8 mouse cellular contexts compared by ENCODE assay signal in the genomic region with DNA sequence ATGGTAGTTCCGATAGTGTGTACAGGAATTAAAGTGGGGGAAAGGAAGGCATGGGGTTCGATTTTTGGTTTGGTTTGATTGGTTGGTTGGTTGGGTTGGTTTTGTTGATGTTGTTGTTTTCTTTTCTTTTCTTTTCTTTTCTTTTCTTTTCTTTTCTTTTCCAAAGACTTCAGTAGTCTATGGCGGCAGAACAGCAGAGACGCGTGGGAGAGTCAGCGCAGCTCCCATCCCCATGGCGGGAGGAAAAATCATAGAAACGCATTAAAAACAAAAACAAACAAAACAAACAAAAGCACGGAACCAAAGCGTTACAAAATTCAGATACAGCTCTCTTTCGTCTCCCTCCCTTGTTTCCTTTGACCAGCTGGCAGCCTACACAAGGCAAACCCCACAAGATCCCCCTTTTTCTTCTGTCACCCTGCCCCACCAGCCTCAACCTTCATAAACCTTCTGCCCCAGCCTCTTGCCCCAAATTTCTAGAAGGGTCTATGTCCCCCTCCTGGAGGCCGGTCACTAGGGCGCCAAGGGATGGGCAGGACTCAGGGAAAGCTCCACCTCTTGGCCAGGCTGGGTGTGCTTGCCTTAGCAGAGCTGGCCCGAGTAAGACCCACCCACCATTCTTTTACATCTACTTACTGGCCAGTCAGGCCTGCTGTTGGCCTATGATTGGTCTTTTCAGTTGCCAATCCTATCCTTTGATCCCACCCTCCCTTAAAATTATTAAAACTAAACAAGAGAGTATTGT. TPM values are rescaled to one million over a fixed set of nuclear protein-coding genes. Genes with fewer than 3 reads are reported as not detected.
DNase-seq lines count a peak whose midpoint lies in the region; ATAC-seq lines count a peak whose summit lies in the region.

No protein-coding gene starts in this region.

- H3K9ac ChIP-seq in hindbrain, embryonic 13.5 days: peak overlapping the region; percentile 62

- H3K4me2 ChIP-seq in hindbrain, embryonic 13.5 days: peak overlapping the region; percentile 59

- peak overlapping the region; percentile 50 for H3K4me3 ChIP-seq in hindbrain, embryonic 13.5 days

- WGBS in hindbrain, embryonic 13.5 days: 21% methylated on average over 14 of the region's 14 CpGs

- H3K4me1 ChIP-seq in hindbrain, embryonic 13.5 days (replicated peaks): peaks cover 9% of the 10 kb centered on the region

- H3K36me3 ChIP-seq in hindbrain, embryonic 13.5 days: no peaks in the 10 kb centered on the region

- no peaks in the 10 kb centered on the region for H3K9me3 ChIP-seq in hindbrain, embryonic 13.5 days

- H3K27ac ChIP-seq in hindbrain, embryonic 13.5 days: 0 out of 2 replicates have a peak overlapping the region, but pooled peaks have one; percentile 35

- peak; percentile 45 for DNase-seq in ZHBTc4 (ENCODE audit: low read depth, low spot score)
- peak; percentile 65 to 72 for DNase-seq in cerebellum, postnatal 14 days
- peak; percentile 17 to 31 for DNase-seq in frontal cortex, postnatal 14 days (ENCODE audit: low spot score in 2 of 2)
- peak; percentile 28 to 40 for DNase-seq in layer of hippocampus, postnatal 36 days
- peak; percentile 86 for DNase-seq in lung, postnatal 25 days (ENCODE audit: low spot score)
- DNase-seq in retina, embryonic 14.5 days (ENCODE audit: low spot score): peak; percentile 77
- DNase-seq in thymus, postnatal 36 days: peak; percentile 18 to 50

- no peaks in the 10 kb centered on the region for H3K27me3 ChIP-seq in hindbrain, embryonic 13.5 days

- peak; percentile 94 for ATAC-seq in hindbrain, embryonic 13.5 days (ENCODE audit: low FRiP score)

RNA-seq across cellular contexts. Expression of a gene that starts 0.6 kb away (rescaled TPM):
- polyA plus RNA-seq in hindbrain, embryonic 13.5 days (2015; fragmentation: Nextera tagmentation; extraction: Ambion mirVana): 11.7 and 12.0 TPM in 2 replicates
- total RNA-seq in layer of hippocampus, postnatal 36 days (2021): 10 to 100 TPM; 31.6 to 32.4 TPM

Comparison
In these comparisons a context has a peak if more than half of its experiments do, and no peak if none do; other contexts are left out.
1. Peak in every context shown above with its lines: DNase-seq, ATAC-seq, H3K4me3 ChIP-seq and H3K27ac ChIP-seq.
2. DNase-seq: peak in every context shown above with its lines; median percentile 86 in lung, postnatal 25 days; 77 in retina, embryonic 14.5 days; 68 in cerebellum, postnatal 14 days; 45 in ZHBTc4; 34 in layer of hippocampus, postnatal 36 days; 34 in thymus, postnatal 36 days; 24 in frontal cortex, postnatal 14 days.